Mouse (Mus musculus) right cerebral cortex, postnatal 14 days (tissue): ENCODE results near the gene Golim4.

ENCODE experiments used
- DNase-seq: peaks from one replicate; pipeline ENCODE4 v3.0.0; 2022

The Golim4 gene

GRCm38 (mm10) chr3:75917770-75918503 is 38.8 kb downstream of the Golim4 start:
- DNase-seq: no peak

DNA sequence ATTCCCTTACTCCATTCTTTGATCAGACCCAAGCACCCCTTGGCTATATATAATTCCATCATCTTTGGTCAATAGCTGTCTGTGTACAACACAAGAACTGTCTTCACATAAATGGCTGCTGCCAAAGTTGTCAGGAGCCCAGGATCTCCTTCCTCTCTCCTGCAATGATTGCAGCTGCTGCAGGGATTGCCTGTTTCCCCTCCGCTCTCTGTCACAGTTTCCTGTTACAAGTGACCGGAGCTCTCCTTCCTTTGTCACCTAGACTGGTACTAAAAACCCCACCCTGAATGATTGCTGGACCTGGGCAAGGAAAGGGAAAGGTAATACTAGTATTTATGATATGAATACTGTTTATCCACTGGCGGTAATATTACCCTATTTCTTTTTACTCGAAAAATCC is 44.0 kb downstream of the Golim4 start:
- DNase-seq: no peak

- DNase-seq: no peak
These were observed 46.0 kb downstream of the Golim4 start for GRCm38 (mm10) chr3:75910768-75911167.

GRCm38 (mm10) chr3:75910257-75910656 is 46.5 kb downstream of the Golim4 start:
- DNase-seq: no peak

DNA sequence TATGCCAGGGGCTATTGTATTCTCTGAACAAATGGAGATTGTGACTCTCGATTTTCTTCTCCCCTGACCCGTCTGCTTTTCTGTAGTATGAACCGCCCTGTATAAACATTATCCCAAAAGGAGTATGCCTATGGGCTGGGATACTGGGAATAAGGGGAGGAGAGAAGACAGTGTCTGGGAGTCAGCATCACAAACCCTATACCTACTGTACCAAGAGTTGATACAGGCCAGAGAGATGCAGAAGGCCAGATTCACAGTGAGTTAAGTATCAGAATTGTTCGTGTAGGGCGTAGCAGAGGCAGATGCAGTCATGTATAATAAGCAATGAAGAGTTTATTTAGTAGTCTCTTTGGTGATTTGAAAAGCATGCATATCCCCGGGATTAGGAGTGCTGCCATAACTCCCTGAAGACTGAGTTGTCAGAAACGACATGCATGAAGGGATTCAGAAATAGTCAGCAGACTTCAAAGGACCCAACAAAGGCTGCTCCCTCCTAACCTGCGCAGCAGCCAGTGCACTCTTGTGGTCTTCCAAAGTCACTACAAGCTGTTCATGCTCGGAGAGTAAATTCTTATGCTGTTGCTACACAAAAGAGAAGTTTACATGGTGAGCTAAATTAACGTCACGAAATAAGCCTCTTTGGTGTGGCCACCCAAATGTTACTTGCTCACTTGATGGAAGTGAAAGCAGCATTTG is 54.7 kb downstream of the Golim4 start:
- DNase-seq: no peak

GRCm38 (mm10) chr3:75895075-75895474 is 61.7 kb downstream of the Golim4 start:
- DNase-seq: no peak

DNA sequence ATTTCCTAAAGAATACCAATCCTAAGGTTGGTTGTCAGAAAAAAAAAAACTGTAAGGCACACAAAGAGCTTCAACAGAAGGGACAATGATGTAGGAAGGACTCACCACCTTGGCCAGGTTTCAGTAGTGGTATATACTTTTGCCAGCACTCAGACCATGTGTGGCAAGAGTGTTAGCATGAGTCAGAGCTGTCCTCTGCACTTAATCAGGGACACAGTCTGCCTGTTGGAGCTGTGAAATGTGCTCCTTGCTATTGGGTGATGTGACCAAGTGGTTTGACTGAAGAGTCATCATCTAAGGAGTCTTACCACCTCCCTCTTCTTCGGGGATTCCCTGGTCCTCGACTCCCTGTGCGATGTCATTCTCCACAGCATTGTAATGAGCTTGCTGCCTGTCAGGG is 65.2 kb downstream of the Golim4 start:
- DNase-seq: no peak

- DNase-seq: no peak
These were observed 67.4 kb downstream of the Golim4 start for GRCm38 (mm10) chr3:75889323-75889722.

DNA sequence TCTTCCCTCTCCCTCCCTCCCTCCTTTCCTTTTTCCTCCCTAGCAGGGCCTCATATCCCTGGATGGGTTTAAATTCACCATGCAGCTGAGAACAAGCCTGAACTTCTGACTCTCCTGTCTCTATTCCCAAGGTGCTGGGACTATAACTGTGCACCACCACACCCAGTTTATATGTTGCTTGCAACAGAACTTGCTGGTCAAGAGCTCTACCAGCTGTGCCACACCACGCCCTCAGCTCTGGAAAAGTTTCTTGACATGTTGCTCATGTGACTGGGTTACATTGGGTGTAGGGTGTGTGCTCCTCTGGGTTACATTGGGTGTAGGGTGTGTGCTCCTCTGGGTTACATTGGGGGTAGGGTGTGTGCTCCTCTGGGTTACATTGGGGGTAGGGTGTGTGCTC is 75.2 kb downstream of the Golim4 start:
- DNase-seq: no peak

GRCm38 (mm10) chr3:75879269-75879668 is 77.5 kb downstream of the Golim4 start:
- DNase-seq: no peak

DNA sequence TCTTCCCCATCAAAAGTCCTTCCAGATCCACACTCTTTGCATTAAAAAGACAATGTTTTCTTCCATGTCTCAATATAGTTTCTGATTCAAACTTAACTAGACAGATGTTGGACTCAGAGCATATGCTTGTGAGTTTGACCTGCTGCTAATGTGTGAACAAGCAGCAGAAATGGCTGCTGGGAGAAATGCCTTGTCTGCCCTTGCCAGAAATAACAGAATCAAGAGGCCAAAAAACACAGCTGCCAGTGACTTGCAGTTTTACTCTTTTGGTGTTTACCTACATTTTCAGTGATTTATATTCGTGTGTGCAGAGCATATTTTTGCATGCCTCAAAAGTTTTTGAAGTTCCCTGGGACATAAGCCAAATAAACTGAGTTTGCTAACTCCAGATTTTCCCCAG is 87.9 kb downstream of the Golim4 start:
- DNase-seq: no peak

- DNase-seq: peak; percentile 28
These were observed 92.5 kb downstream of the Golim4 start for GRCm38 (mm10) chr3:75864203-75864602.

- peak; percentile 29 for DNase-seq
These were observed 95.1 kb downstream of the Golim4 start for GRCm38 (mm10) chr3:75861677-75862076.

DNA sequence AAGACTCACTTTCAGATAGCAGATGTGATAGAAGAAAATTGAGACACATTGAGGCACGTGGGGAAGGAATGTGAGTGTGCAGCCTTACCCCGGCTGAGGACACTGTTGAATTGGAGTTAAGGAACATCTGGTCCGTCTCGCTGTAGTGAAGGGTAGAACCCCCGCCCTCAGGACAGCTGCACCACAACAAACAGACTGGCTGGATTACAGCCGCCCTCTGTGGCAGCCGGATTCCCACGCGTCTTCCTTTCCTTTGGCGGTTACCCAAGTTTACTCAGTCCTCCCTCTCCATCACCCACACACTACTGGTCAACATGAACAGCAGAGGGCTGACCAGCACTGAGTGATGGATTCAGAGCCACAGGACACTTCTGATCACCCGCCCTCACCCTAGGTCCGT is 96.0 kb downstream of the Golim4 start:
- DNase-seq: no peak

GRCm38 (mm10) chr3:75835286-75835967 is 121.3 kb downstream of the Golim4 start:
- DNase-seq: peak; percentile 47

GRCm38 (mm10) chr3:75834827-75835226 is 121.9 kb downstream of the Golim4 start:
- DNase-seq: no peak
